Mouse (Mus musculus) limb, embryonic 10.5 days (tissue): ENCODE results near the gene Spata25. TPM values are rescaled to one million over a fixed set of nuclear protein-coding genes. Genes with fewer than 3 reads are reported as not detected.

Experiments used
- DNase-seq: peaks from one replicate; pipeline ENCODE4 v3.0.0-alpha.2; 2017; ENCODE audit warnings: low spot score
- H3K27ac ChIP-seq: fragments of 300-500 bp; sonication (generic); 2 replicates; pipeline ENCODE4 v1.5.1; 2016; ENCODE audit warnings: mild to moderate bottlenecking
- H3K27me3 ChIP-seq: fragments of 300-500 bp; sonication (generic); 2 replicates; pipeline ENCODE4 v1.6.1; 2016; ENCODE audit warnings: low read depth, mild to moderate bottlenecking; ENCODE audit not compliant: poor library complexity, severe bottlenecking
- H3K36me3 ChIP-seq: fragments of 300-500 bp; sonication (generic); 2 replicates; pipeline ENCODE4 v1.6.1; 2016; ENCODE audit warnings: mild to moderate bottlenecking, moderate library complexity
- H3K4me1 ChIP-seq: fragments of 300-500 bp; sonication (generic); 2 replicates; pipeline ENCODE4 v1.6.1; 2016
- H3K4me3 ChIP-seq: fragments of 300-500 bp; sonication (generic); 2 replicates; pipeline ENCODE4 v1.5.1; 2016; ENCODE audit warnings: mild to moderate bottlenecking, moderate library complexity
- H3K9me3 ChIP-seq: fragments of 300-500 bp; sonication (generic); replicated peaks from 2 replicates; pipeline ENCODE4 v1.6.1; 2016; ENCODE audit warnings: mild to moderate bottlenecking
- WGBS: fragments of 180-500 bp; shearing (Covaris S2); methylation state at CpG from one replicate; pipeline ENCODE4 v1.1.7; 2016; 5-methylcytosine and 5-hydroxymethylcytosine counted together
- polyA plus RNA-seq: library from polyadenylated mRNA; unstranded; fragments of >200 nt; fragmentation: Nextera tagmentation; extraction: Ambion mirVana; gene quantifications from 2 replicates; pipeline ENCODE4 v1.2.1, GENCODE M21; 2016

The Spata25 gene
- polyA plus RNA-seq, 1 experiment from 2014 or later, result 0.36 TPM

GRCm38 (mm10) chr2:164833314-164833959 is 5.1 kb upstream of the Spata25 start, which contains the start of gene Neurl2:
Neurl2 (minus strand) TSS chr2:164833456.
- H3K27ac ChIP-seq, result peak within 1 kb of the TSS; percentile 93
- H3K36me3 ChIP-seq, result peaks cover 37% of the 10 kb centered on the region
- H3K27me3 ChIP-seq, result no peaks in the 10 kb centered on the region
- no peaks in the 10 kb centered on the region for H3K9me3 ChIP-seq
- peak within 1 kb of the TSS; percentile 88 for H3K4me3 ChIP-seq
- peaks cover 27% of the 10 kb centered on the region for H3K4me1 ChIP-seq
- under 1% methylated on average over 31 of the region's 31 CpGs for WGBS
- peak; percentile 96 for DNase-seq

GRCm38 (mm10) chr2:164832748-164833301 is 4.5 kb upstream of the Spata25 start, which contains the start of gene Ctsa:
Ctsa (plus strand) TSS chr2:164832873.
- Histone ChIP-seq H3K36me3 (peaks cover 37% of the 10 kb centered on the region), H3K27me3 (no peaks in the 10 kb centered on the region), H3K4me3 (peak within 1 kb of the TSS; percentile 88), H3K9me3 (no peaks in the 10 kb centered on the region), H3K4me1 (peaks cover 27% of the 10 kb centered on the region), H3K27ac (peak within 1 kb of the TSS; percentile 93)
- WGBS, result 1% methylated on average over 35 of the region's 35 CpGs
- DNase-seq, result peak; percentile 79

GRCm38 (mm10) chr2:164832032-164832747 is 3.9 kb upstream of the Spata25 start:
- Histone ChIP-seq H3K36me3 (peaks cover 37% of the 10 kb centered on the region), H3K27ac (peak overlapping the region; percentile 93), H3K4me1 (peaks cover 27% of the 10 kb centered on the region), H3K27me3 (no peaks in the 10 kb centered on the region), H3K9me3 (no peaks in the 10 kb centered on the region), H3K4me3 (peak overlapping the region; percentile 88)
- WGBS, result 65% methylated on average over 16 of the region's 16 CpGs
- DNase-seq, result no peak

GRCm38 (mm10) chr2:164831029-164831428 is 2.7 kb upstream of the Spata25 start:
- Histone ChIP-seq H3K9me3 (no peaks in the 10 kb centered on the region), H3K4me1 (peaks cover 27% of the 10 kb centered on the region), H3K4me3 (no peak overlapping the region), H3K27ac (no peak overlapping the region), H3K36me3 (peaks cover 38% of the 10 kb centered on the region), H3K27me3 (no peaks in the 10 kb centered on the region)
- WGBS, result 90% methylated on average over 10 of the region's 10 CpGs
- no peak for DNase-seq

- DNase-seq, result no peak
- peaks cover 15% of the 10 kb centered on the region for H3K4me1 ChIP-seq
- no peaks in the 10 kb centered on the region for H3K27me3 ChIP-seq
- peaks cover 47% of the 10 kb centered on the region for H3K36me3 ChIP-seq
- H3K4me3 ChIP-seq, result no peak overlapping the region
- 89% methylated on average over 1 of the region's 1 CpGs for WGBS
- H3K9me3 ChIP-seq, result no peaks in the 10 kb centered on the region
- no peak overlapping the region for H3K27ac ChIP-seq
Observed at GRCm38 (mm10) chr2:164829090-164829489, 753 bp upstream of the Spata25 start.

- no peak overlapping the region for H3K27ac ChIP-seq
- 89% methylated on average over 16 of the region's 16 CpGs for WGBS
- no peaks in the 10 kb centered on the region for H3K27me3 ChIP-seq
- DNase-seq, result no peak
- H3K9me3 ChIP-seq, result no peaks in the 10 kb centered on the region
- H3K4me1 ChIP-seq, result peaks cover 10% of the 10 kb centered on the region
- peaks cover 47% of the 10 kb centered on the region for H3K36me3 ChIP-seq
- no peak overlapping the region; the same call in 1 of the 2 replicates for H3K4me3 ChIP-seq
Observed at GRCm38 (mm10) chr2:164827146-164827850, 1.0 kb downstream of the Spata25 start.

- Histone ChIP-seq H3K27me3 (no peaks in the 10 kb centered on the region), H3K36me3 (peaks cover 61% of the 10 kb centered on the region), H3K27ac (no peak overlapping the region), H3K4me3 (no peak overlapping the region), H3K4me1 (peaks cover 12% of the 10 kb centered on the region), H3K9me3 (no peaks in the 10 kb centered on the region)
- no peak for DNase-seq
- WGBS, result 95% methylated on average over 17 of the region's 17 CpGs
Observed at GRCm38 (mm10) chr2:164825521-164825920, 2.8 kb downstream of the Spata25 start.

GRCm38 (mm10) chr2:164823969-164824368 is 4.4 kb downstream of the Spata25 start:
- Histone ChIP-seq H3K9me3 (no peaks in the 10 kb centered on the region), H3K27me3 (no peaks in the 10 kb centered on the region), H3K4me1 (peaks cover 12% of the 10 kb centered on the region), H3K36me3 (peaks cover 67% of the 10 kb centered on the region), H3K27ac (no peak overlapping the region), H3K4me3 (peak overlapping the region; percentile 85; the same call in 1 of the 2 replicates)
- 97% methylated on average over 4 of the region's 4 CpGs for WGBS
- DNase-seq, result no peak

- WGBS, result 4% methylated on average over 10 of the region's 10 CpGs
- peaks cover 12% of the 10 kb centered on the region for H3K4me1 ChIP-seq
- no peaks in the 10 kb centered on the region for H3K27me3 ChIP-seq
- peak overlapping the region; percentile 85 for H3K27ac ChIP-seq
- peak overlapping the region; percentile 85 for H3K4me3 ChIP-seq
- DNase-seq, result no peak
- peaks cover 60% of the 10 kb centered on the region for H3K36me3 ChIP-seq
- H3K9me3 ChIP-seq, result no peaks in the 10 kb centered on the region
Observed at GRCm38 (mm10) chr2:164823181-164823585, 5.2 kb downstream of the Spata25 start.

- Histone ChIP-seq H3K36me3 (peaks cover 56% of the 10 kb centered on the region), H3K27ac (peak within 1 kb of the TSS; percentile 85), H3K9me3 (no peaks in the 10 kb centered on the region), H3K4me1 (peaks cover 12% of the 10 kb centered on the region), H3K27me3 (no peaks in the 10 kb centered on the region), H3K4me3 (peak within 1 kb of the TSS; percentile 85)
- peak; percentile 98 for DNase-seq
- WGBS, result 1% methylated on average over 32 of the region's 32 CpGs
Observed at GRCm38 (mm10) chr2:164822636-164823165, 5.6 kb downstream of the Spata25 start, which contains the start of gene Zswim1. Zswim1 (plus strand) TSS chr2:164822686.

GRCm38 (mm10) chr2:164821060-164821459 is 7.3 kb downstream of the Spata25 start:
- H3K4me1 ChIP-seq, result peaks cover 12% of the 10 kb centered on the region
- no peak overlapping the region for H3K4me3 ChIP-seq
- no peaks in the 10 kb centered on the region for H3K27me3 ChIP-seq
- WGBS, result 85% methylated on average over 6 of the region's 6 CpGs
- H3K27ac ChIP-seq, result no peak overlapping the region
- H3K36me3 ChIP-seq, result peaks cover 39% of the 10 kb centered on the region
- no peak for DNase-seq
- H3K9me3 ChIP-seq, result no peaks in the 10 kb centered on the region

- no peaks in the 10 kb centered on the region for H3K27me3 ChIP-seq
- H3K27ac ChIP-seq, result no peak overlapping the region
- WGBS, result 76% methylated on average over 5 of the region's 5 CpGs
- DNase-seq, result no peak
- peaks cover 22% of the 10 kb centered on the region for H3K36me3 ChIP-seq
- H3K4me3 ChIP-seq, result no peak overlapping the region
- H3K4me1 ChIP-seq, result peaks cover 6% of the 10 kb centered on the region
- H3K9me3 ChIP-seq, result no peaks in the 10 kb centered on the region
Observed at GRCm38 (mm10) chr2:164817703-164818102, 10.6 kb downstream of the Spata25 start.
